Mouse (Mus musculus) liver, adult 2 months (tissue): ENCODE results near the gene Ncln. TPM values are rescaled to one million over a fixed set of nuclear protein-coding genes. Genes with fewer than 3 reads are reported as not detected.

Experiments used
- DNase-seq: peaks from one replicate; pipeline ENCODE4 v3.0.0-alpha.2; 2011; ENCODE audit warnings: low read depth, low spot score; ENCODE audit errors: extremely low read depth
- H3K27ac ChIP-seq: fragments of 200-500 bp; replicated peaks from 2 replicates; pipeline ENCODE4 v1.5.1; 2012; ENCODE audit warnings: low read depth, mild to moderate bottlenecking, control low read depth, inconsistent platforms, low read length; ENCODE audit not compliant: insufficient read depth
- H3K27me3 ChIP-seq: fragments of 200-500 bp; 2 replicates; pipeline ENCODE4 v1.6.1; 2012; ENCODE audit warnings: mild to moderate bottlenecking, moderate library complexity, low read length, inconsistent platforms; ENCODE audit not compliant: control insufficient read depth, insufficient read depth
- H3K36me3 ChIP-seq: fragments of 200-500 bp; 2 replicates; pipeline ENCODE4 v1.6.1; 2012; ENCODE audit warnings: low read length, inconsistent platforms; ENCODE audit not compliant: control insufficient read depth, insufficient read depth
- H3K4me1 ChIP-seq: fragments of 200-500 bp; 2 replicates; pipeline ENCODE4 v1.6.1; 2011; ENCODE audit warnings: low read length; ENCODE audit not compliant: control insufficient read depth, insufficient read depth
- H3K4me3 ChIP-seq: fragments of 200-500 bp; 2 replicates; pipeline ENCODE4 v1.5.1; 2011; ENCODE audit warnings: low read depth, mild to moderate bottlenecking, control low read depth, low read length, moderate library complexity; ENCODE audit not compliant: insufficient read depth
- H3K79me2 ChIP-seq: fragments of 200-500 bp; 2 replicates; pipeline ENCODE4 v1.6.1; 2012; ENCODE audit warnings: inconsistent platforms, mild to moderate bottlenecking, low read length, moderate library complexity; ENCODE audit not compliant: control insufficient read depth, insufficient read depth
- H3K9ac ChIP-seq: fragments of 200-500 bp; 2 replicates; pipeline ENCODE4 v1.6.1; 2012; ENCODE audit warnings: low read depth, mild to moderate bottlenecking, control low read depth, inconsistent platforms, low read length
- CTCF ChIP-seq: fragments of 200-500 bp; IDR thresholded peaks from 2 replicates; pipeline ENCODE4 v1.5.1; 2011; ENCODE audit warnings: low read depth, low read length, control low read depth
- POLR2A ChIP-seq: fragments of 200-500 bp; IDR thresholded peaks from 2 replicates; pipeline ENCODE4 v1.6.1; 2011; ENCODE audit warnings: low read length, control low read depth; ENCODE audit not compliant: insufficient read depth; ENCODE audit errors: extremely low read depth
- WGBS: fragments of 180-500 bp; shearing (Covaris S2); methylation state at CpG from one replicate; pipeline ENCODE4 v1.1.7; 2018; 5-methylcytosine and 5-hydroxymethylcytosine counted together
- polyA plus RNA-seq: library from polyadenylated mRNA; depleted of rRNA; stranded (reverse); fragments of >200 nt; gene quantifications from 2 replicates; pipeline ENCODE4 v1.2.3, GENCODE M21; 2012
- total RNA-seq: library from RNA; depleted of rRNA; stranded (reverse); fragments of >200 nt; gene quantifications from 2 replicates; pipeline ENCODE4 v1.2.3, GENCODE M21; 2014

Ncln gene
- total and polyA plus RNA-seq, 2 experiments = 31.6 to 159 TPM

GRCm38 (mm10) chr10:81495151-81495550 is 1.0 kb downstream of the Ncln start:
- DNase-seq = no peak
- peaks cover 17% of the 10 kb centered on the region; the same call in 1 of the 2 replicates for H3K79me2 ChIP-seq
- TF ChIP-seq CTCF (no peak), POLR2A (no peak)
- H3K27ac ChIP-seq = no peak overlapping the region
- peak overlapping the region; percentile 89 for H3K9ac ChIP-seq
- peak overlapping the region; percentile 81; the same call in 1 of the 2 replicates for H3K4me3 ChIP-seq
- no peaks in the 10 kb centered on the region for H3K27me3 ChIP-seq
- 61% methylated on average over 6 of the region's 6 CpGs for WGBS
- H3K36me3 ChIP-seq = no peaks in the 10 kb centered on the region; the same call in 1 of the 2 replicates
- peaks cover 9% of the 10 kb centered on the region for H3K4me1 ChIP-seq

GRCm38 (mm10) chr10:81494260-81495041 is 1.7 kb downstream of the Ncln start:
- Histone ChIP-seq H3K4me1 (peaks cover 9% of the 10 kb centered on the region), H3K79me2 (peaks cover 17% of the 10 kb centered on the region; the same call in 1 of the 2 replicates), H3K4me3 (no peak overlapping the region), H3K27ac (no peak overlapping the region), H3K9ac (no peak overlapping the region), H3K36me3 (no peaks in the 10 kb centered on the region; the same call in 1 of the 2 replicates), H3K27me3 (no peaks in the 10 kb centered on the region)
- WGBS = 69% methylated on average over 11 of the region's 11 CpGs
- DNase-seq = no peak
- TF ChIP-seq CTCF = no peak
- no peak for TF ChIP-seq POLR2A

GRCm38 (mm10) chr10:81493601-81494220 is 2.5 kb downstream of the Ncln start:
- Histone ChIP-seq H3K4me1 (peaks cover 9% of the 10 kb centered on the region), H3K9ac (no peak overlapping the region), H3K27me3 (no peaks in the 10 kb centered on the region), H3K36me3 (no peaks in the 10 kb centered on the region; the same call in 1 of the 2 replicates), H3K4me3 (no peak overlapping the region), H3K27ac (no peak overlapping the region), H3K79me2 (peaks cover 17% of the 10 kb centered on the region; the same call in 1 of the 2 replicates)
- WGBS = 84% methylated on average over 8 of the region's 8 CpGs
- TF ChIP-seq CTCF (peak; percentile 15; the same call in 1 of the 2 replicates), POLR2A (no peak)
- no peak for DNase-seq

- Histone ChIP-seq H3K36me3 (no peaks in the 10 kb centered on the region; the same call in 1 of the 2 replicates), H3K4me3 (no peak overlapping the region)
Measured at GRCm38 (mm10) chr10:81492606-81493240, 3.5 kb downstream of the Ncln start.

GRCm38 (mm10) chr10:81491018-81491417 is 5.2 kb downstream of the Ncln start:
- DNase-seq = no peak
- Histone ChIP-seq H3K4me3 (no peak overlapping the region), H3K27me3 (no peaks in the 10 kb centered on the region), H3K9ac (no peak overlapping the region), H3K36me3 (peaks cover 2% of the 10 kb centered on the region; the same call in 1 of the 2 replicates), H3K4me1 (peaks cover 9% of the 10 kb centered on the region), H3K79me2 (peaks cover 16% of the 10 kb centered on the region; the same call in 1 of the 2 replicates), H3K27ac (no peak overlapping the region)
- TF ChIP-seq CTCF = no peak
- no peak for TF ChIP-seq POLR2A
- WGBS = 88% methylated on average over 9 of the region's 9 CpGs

More at GRCm38 (mm10) chr10:81492606-81493240, 3.5 kb downstream of the Ncln start:
- no peaks in the 10 kb centered on the region for H3K27me3 ChIP-seq
- peaks cover 9% of the 10 kb centered on the region for H3K4me1 ChIP-seq
- no peak overlapping the region for H3K27ac ChIP-seq
- no peak overlapping the region for H3K9ac ChIP-seq
- peaks cover 17% of the 10 kb centered on the region; the same call in 1 of the 2 replicates for H3K79me2 ChIP-seq
- WGBS = 97% methylated on average over 11 of the region's 11 CpGs
- DNase-seq = no peak
- TF ChIP-seq POLR2A = no peak
- no peak for TF ChIP-seq CTCF
